Mouse (Mus musculus): Measurements from ENCODE around the gene Drg1. TPM values are rescaled to one million over a fixed set of nuclear protein-coding genes. Genes with fewer than 3 reads are reported as not detected.

The Drg1 gene
- total and polyA plus RNA-seq, 2 experiments from 2014 or later: 115 to 201 TPM

GRCm38 (mm10) chr11:3290640-3291310, 24.6 kb upstream of the Drg1 start:
- H3K4me3 ChIP-seq (ENCODE audit: low read depth, low read length): peak overlapping the region; percentile 50
- H3K4me1 ChIP-seq (ENCODE audit: insufficient read depth): peaks cover 24% of the 10 kb centered on the region
- DNase-seq: peak; percentile 75
- peak overlapping the region; percentile 97 for H3K9ac ChIP-seq
- under 1% methylated on average over 50 of the region's 50 CpGs for WGBS
- H3K27ac ChIP-seq (ENCODE audit: low read depth, low read length): peak overlapping the region; percentile 100
- H3K4me2 ChIP-seq (ENCODE audit: low read depth): peak overlapping the region; percentile 99
- peaks cover 18% of the 10 kb centered on the region for H3K36me3 ChIP-seq (ENCODE audit: insufficient read depth)
- H3K27me3 ChIP-seq (ENCODE audit: insufficient read depth, low read length): no peaks in the 10 kb centered on the region
- 0 out of 2 replicates have a peak, but pooled peaks have one; percentile 5 for ATAC-seq
- no peak for TF ChIP-seq CTCF (IDR thresholded peaks at IDR 0.05; ENCODE audit: low read depth)
- no peaks in the 10 kb centered on the region for H3K9me3 ChIP-seq (ENCODE audit: low read length)

GRCm38 (mm10) chr11:3289803-3290639, 23.8 kb upstream of the Drg1 start:
- H3K27me3 ChIP-seq (ENCODE audit: insufficient read depth, low read length): no peaks in the 10 kb centered on the region
- ATAC-seq: peak; percentile 70
- peak overlapping the region; percentile 97 for H3K9ac ChIP-seq
- TF ChIP-seq CTCF (IDR thresholded peaks at IDR 0.05; ENCODE audit: low read depth): peak; percentile 65
- H3K4me1 ChIP-seq (ENCODE audit: insufficient read depth): peaks cover 17% of the 10 kb centered on the region
- peak overlapping the region; percentile 99 for H3K4me2 ChIP-seq (ENCODE audit: low read depth)
- no peaks in the 10 kb centered on the region for H3K9me3 ChIP-seq (ENCODE audit: low read length)
- peak overlapping the region; percentile 50 for H3K4me3 ChIP-seq (ENCODE audit: low read depth, low read length)
- WGBS: under 1% methylated on average over 62 of the region's 92 CpGs
- peak; percentile 98 for DNase-seq
- H3K36me3 ChIP-seq (ENCODE audit: insufficient read depth): peaks cover 13% of the 10 kb centered on the region
- H3K27ac ChIP-seq (ENCODE audit: low read depth, low read length): peak overlapping the region; percentile 100

GRCm38 (mm10) chr11:3289302-3289802, 23.1 kb upstream of the Drg1 start:
- Histone ChIP-seq H3K27ac (ENCODE audit: low read depth, low read length) (peak overlapping the region; percentile 100), H3K4me1 (ENCODE audit: insufficient read depth) (peaks cover 17% of the 10 kb centered on the region), H3K36me3 (ENCODE audit: insufficient read depth) (peaks cover 10% of the 10 kb centered on the region), H3K4me2 (ENCODE audit: low read depth) (peak overlapping the region; percentile 99), H3K27me3 (ENCODE audit: insufficient read depth, low read length) (no peaks in the 10 kb centered on the region), H3K4me3 (ENCODE audit: low read depth, low read length) (peak overlapping the region; percentile 50), H3K9ac (peak overlapping the region; percentile 97), H3K9me3 (ENCODE audit: low read length) (no peaks in the 10 kb centered on the region)
- TF ChIP-seq CTCF (IDR thresholded peaks at IDR 0.05; ENCODE audit: low read depth): 0 out of 2 replicates have a peak, but pooled peaks have one; percentile 10
- 4% methylated on average over 27 of the region's 40 CpGs for WGBS
- DNase-seq (peak; percentile 90), ATAC-seq (peak; percentile 84)

- WGBS: 2% methylated on average over 41 of the region's 41 CpGs
- H3K4me2 ChIP-seq (ENCODE audit: low read depth): peak within 1 kb of the TSS; percentile 99
- H3K27ac ChIP-seq (ENCODE audit: low read depth, low read length): peak within 1 kb of the TSS; percentile 100
- DNase-seq (peak; percentile 76), ATAC-seq (peak; percentile 23)
- no peaks in the 10 kb centered on the region for H3K27me3 ChIP-seq (ENCODE audit: insufficient read depth, low read length)
- peaks cover 4% of the 10 kb centered on the region; the same call in 1 of the 2 replicates for H3K36me3 ChIP-seq (ENCODE audit: insufficient read depth)
- peak within 1 kb of the TSS; percentile 97 for H3K9ac ChIP-seq
- H3K4me3 ChIP-seq (ENCODE audit: low read depth, low read length): peak within 1 kb of the TSS; percentile 50
- H3K9me3 ChIP-seq (ENCODE audit: low read length): no peaks in the 10 kb centered on the region
- peaks cover 14% of the 10 kb centered on the region for H3K4me1 ChIP-seq (ENCODE audit: insufficient read depth)
- no peak for TF ChIP-seq CTCF (IDR thresholded peaks at IDR 0.05; ENCODE audit: low read depth)
These were observed 22.5 kb upstream of the Drg1 start, which contains the start of gene Patz1 for GRCm38 (mm10) chr11:3288521-3289301. Gene Patz1 (plus strand): TSS chr11:3288874.

- Histone ChIP-seq H3K27ac (ENCODE audit: low read depth, low read length) (no peak overlapping the region), H3K27me3 (ENCODE audit: insufficient read depth, low read length) (no peaks in the 10 kb centered on the region), H3K9me3 (ENCODE audit: low read length) (no peaks in the 10 kb centered on the region), H3K4me1 (ENCODE audit: insufficient read depth) (peaks cover 6% of the 10 kb centered on the region; the same call in 1 of the 2 replicates), H3K9ac (no peak overlapping the region), H3K4me2 (ENCODE audit: low read depth) (peak overlapping the region; percentile 99; the same call in 1 of the 2 replicates), H3K36me3 (ENCODE audit: insufficient read depth) (no peaks in the 10 kb centered on the region), H3K4me3 (ENCODE audit: low read depth, low read length) (peak overlapping the region; percentile 50; the same call in 1 of the 2 replicates)
- TF ChIP-seq CTCF (IDR thresholded peaks at IDR 0.05; ENCODE audit: low read depth): no peak
- DNase-seq: no peak
- WGBS: 67% methylated on average over 5 of the region's 5 CpGs
- no peak for ATAC-seq
These were observed 21.7 kb upstream of the Drg1 start for GRCm38 (mm10) chr11:3287921-3288320.

GRCm38 (mm10) chr11:3287131-3287530, 20.9 kb upstream of the Drg1 start:
- ATAC-seq (no peak), DNase-seq (peak; percentile 69)
- no peaks in the 10 kb centered on the region for H3K36me3 ChIP-seq (ENCODE audit: insufficient read depth)
- no peaks in the 10 kb centered on the region for H3K27me3 ChIP-seq (ENCODE audit: insufficient read depth, low read length)
- H3K4me3 ChIP-seq (ENCODE audit: low read depth, low read length): no peak overlapping the region
- TF ChIP-seq CTCF (IDR thresholded peaks at IDR 0.05; ENCODE audit: low read depth): no peak
- H3K9me3 ChIP-seq (ENCODE audit: low read length): no peaks in the 10 kb centered on the region
- H3K4me1 ChIP-seq (ENCODE audit: insufficient read depth): 0 out of 2 replicates have a peak, but pooled peaks cover 6% of the 10 kb centered on the region
- H3K4me2 ChIP-seq (ENCODE audit: low read depth): no peak overlapping the region
- 15% methylated on average over 6 of the region's 6 CpGs for WGBS
- H3K27ac ChIP-seq (ENCODE audit: low read depth, low read length): no peak overlapping the region
- no peak overlapping the region for H3K9ac ChIP-seq

Data from forebrain, postnatal 0 days (tissue).